Mouse (Mus musculus) liver (tissue): ENCODE results near the gene Cygb.

Source experiments
- DNase-seq: peaks from one replicate; pipeline ENCODE4 v3.0.0-alpha.2; 2020; ENCODE audit warnings: mixed read lengths

Gene Cygb

DNA sequence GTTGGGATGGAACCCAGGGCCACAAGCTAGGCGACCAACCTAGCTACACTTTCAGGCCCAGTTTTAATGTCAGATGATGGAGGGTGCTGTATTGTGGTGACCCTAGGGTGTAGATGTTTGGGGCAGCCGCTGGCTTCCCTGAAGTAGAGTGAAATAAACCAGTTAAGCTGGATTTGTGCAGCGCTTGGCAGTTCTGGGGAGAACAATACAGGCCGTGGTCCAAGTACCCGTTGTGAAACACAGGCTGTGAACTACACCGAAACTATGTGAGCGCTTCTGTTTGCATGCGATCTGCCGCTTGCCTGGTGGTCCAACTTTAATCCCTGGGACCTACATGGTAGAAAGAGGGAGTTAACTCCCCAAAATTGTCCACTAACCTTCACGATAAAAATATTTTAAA lies 21.2 kb downstream of the Cygb start:
- no peak for DNase-seq

DNA sequence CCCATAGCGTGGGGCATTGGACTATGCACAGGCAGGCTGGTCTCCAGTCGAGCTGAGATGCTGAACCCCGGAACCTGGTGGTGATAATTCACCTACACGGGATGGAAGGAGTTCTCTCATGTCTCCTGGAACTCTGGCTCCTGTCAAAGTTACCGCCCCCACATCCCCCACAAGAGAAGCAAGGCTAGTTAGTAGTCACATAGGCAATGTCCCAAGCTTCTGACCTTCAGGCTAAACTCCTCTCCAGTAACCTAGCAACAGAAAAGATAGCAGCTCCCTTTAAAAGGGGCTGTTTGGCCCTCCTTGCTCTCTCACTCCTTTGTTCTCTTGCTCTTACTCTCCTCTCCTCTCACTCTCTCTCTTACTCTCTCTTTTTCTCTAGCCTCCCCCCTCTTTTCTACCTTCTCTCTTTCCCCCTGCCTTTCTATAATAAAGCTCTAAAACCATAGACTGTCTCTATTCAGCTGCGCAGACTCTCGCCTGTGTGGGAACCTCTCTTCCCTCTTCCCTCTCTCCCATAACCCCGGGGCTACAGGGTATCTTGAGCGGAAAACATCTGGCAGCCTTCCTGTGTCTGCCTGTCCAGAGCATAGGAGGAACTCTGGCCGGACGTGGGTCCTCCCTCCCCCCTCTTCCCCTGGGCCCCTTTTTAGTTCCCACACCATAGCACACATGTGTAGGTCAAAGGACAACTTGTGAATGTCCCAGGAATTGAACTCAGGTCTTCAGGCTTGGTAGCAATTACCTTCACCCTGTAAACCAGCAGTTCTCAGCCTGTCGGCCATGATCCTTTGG lies 23.7 kb downstream of the Cygb start:
- DNase-seq, result no peak

DNA sequence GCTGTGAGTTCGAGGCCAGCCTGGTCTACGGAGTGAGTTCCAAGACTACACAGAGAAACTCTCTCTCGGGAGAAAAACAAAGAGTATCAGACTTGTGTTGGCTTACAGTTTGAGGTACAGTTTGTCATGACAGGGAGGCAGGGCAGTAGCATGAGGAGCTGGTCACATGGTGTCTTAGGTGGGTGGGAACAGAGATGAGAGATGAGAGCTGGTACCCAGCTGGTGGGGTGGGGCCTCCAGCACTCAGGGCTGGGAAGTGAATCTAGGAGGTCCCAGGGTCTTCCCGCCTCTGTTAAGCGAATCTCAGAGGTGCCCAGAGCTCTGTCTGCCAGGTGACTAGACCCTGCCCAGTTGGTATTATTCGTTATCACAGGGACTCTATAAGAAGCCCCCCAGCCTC lies 24.6 kb downstream of the Cygb start:
- no peak for DNase-seq

DNA sequence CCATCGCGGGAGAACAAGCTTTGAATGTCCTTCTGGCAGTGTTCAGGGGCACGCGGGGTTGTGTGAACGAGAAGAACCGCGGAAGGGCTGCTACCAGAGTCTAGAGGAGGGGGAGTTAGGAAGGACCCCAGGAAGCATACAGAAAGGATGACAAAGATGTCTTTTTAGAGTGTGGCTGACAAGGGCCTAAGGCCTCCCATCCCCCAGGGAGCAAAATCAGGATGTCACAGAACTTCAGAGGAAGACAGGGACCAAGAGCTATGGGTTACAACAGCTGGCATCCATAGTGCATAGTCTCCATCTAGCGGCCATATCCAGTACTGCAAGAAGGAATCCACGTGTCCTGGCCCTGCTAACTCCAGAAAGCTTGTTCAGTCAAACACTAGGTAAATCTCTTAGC lies 25.4 kb downstream of the Cygb start:
- peak; percentile 84 for DNase-seq

DNA sequence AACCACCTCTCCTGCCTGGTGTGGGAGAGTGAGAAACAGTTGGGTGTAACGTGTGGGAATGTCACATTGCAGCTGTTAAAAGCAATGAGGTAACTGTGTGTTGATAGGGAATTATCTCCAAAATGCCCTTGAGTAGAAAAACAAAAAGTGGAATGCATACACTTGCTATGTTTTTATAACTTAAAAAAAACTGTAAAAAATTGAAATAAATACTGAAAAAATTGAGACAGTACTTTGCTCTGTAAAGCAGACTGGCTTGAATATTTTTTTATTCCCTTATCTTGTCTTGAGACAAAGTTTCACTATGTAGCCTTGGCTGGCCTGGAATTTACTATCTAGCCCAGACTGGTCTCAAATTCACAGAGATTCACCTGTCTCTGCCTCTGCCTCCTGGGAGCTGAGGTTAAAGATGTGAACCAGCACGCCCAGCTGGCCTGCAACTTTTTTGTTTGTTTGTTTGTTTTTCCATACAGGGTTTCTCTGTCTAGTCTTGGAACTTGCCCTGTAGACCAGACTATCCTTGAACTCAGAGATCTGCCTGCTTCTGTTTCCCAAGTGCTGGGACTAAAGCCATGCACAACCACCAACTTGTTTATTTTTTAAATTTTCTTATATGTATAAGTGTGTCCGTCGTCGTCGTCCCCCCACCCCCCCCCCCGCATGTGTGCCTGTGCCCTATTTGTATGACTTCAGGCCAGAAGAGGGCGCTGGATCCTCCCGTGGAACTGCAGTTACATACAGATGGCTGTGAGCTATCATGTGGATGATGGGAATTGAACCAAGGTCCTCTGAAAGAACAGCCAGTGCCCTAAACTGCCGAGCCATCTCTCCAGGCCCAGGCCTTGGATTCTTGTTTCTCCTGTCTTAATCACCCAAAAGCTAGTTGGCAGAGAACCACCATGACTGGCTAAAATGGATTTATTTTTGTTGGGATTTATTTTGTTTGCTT lies 26.8 kb downstream of the Cygb start:
- peak; percentile 70 for DNase-seq

GRCm38 (mm10) chr11:116626299-116627071 lies 27.6 kb downstream of the Cygb start, which contains the start of gene Rhbdf2:
Gene Rhbdf2 (minus strand): TSS chr11:116627019.
- DNase-seq, result no peak

DNA sequence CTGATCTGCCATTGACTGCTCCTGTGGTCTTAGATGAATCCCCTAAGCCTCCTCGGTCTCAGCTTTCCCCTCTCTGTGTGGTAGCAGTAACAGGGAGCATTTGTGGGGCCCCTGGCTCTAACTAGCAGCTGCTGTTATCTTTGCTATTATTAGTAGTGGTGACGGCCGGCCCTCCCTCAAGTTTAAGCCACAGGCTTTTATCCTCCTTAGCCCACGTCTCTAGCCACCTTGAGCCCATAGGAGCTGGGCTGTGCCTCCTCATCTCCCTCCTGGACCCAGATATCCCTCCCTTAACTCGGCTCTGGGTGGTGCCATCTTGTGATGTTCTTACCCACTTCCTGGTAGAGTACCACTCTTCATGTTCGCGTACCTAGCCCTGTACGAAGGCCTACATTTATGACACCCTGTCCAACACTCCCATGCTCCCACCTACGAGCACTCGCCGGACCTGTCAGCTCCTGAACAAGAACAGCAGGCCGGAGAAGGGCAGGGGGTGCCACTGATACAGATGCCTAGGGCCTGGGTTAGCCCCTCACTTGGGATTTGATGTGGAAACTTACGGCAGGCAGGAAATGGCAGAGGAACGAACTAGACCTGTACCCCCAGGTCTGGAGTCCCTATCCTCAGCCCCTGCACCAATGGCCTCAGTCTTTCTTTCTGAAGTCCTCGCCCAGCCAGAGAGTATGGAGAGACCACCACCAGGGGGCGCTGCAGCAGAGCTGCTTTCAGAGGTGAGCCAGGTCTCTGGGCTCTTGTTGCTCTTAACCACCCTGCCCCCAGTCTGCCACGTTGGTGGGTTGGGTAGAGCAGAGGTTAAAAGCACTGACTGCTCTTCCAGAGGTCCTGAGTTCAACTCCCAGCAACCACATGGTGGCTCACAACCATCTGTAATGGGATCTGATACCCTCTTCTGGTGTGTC lies 28.8 kb downstream of the Cygb start:
- peak; percentile 89 for DNase-seq

DNA sequence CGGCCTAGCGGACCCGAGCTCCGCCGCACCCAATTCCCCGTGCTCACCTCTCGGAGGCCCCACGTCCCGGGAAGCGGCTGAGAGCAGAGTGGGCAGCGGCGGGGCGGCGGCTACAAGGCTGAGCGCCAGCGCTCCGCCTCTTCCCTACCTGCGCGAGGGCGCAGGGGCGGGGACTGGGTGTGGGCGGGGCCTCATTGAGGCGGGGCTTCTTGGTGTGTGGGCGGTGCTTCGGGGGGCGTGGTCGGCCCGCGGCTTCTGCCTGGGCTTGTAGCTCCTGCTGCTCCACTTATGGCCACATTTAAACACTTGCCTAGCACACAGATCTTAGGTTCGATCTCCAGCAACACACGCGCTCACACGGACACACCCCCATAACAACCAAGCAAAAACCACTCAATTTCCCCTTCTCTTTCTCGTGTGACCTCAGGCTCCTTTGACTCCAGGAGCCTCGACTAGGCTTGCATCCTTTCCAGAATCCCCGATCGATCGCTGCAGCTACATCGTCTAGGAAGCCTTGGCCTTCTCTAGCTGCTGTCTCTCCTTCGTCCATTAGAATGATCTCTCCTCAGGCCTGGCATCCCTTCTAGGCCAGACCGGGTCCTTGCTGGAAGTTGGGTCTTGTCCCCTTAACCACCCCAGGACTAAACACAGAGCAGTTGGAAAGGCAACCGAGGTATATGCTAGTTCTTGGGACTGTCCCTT lies 29.8 kb downstream of the Cygb start:
- peak; percentile 94 for DNase-seq

DNA sequence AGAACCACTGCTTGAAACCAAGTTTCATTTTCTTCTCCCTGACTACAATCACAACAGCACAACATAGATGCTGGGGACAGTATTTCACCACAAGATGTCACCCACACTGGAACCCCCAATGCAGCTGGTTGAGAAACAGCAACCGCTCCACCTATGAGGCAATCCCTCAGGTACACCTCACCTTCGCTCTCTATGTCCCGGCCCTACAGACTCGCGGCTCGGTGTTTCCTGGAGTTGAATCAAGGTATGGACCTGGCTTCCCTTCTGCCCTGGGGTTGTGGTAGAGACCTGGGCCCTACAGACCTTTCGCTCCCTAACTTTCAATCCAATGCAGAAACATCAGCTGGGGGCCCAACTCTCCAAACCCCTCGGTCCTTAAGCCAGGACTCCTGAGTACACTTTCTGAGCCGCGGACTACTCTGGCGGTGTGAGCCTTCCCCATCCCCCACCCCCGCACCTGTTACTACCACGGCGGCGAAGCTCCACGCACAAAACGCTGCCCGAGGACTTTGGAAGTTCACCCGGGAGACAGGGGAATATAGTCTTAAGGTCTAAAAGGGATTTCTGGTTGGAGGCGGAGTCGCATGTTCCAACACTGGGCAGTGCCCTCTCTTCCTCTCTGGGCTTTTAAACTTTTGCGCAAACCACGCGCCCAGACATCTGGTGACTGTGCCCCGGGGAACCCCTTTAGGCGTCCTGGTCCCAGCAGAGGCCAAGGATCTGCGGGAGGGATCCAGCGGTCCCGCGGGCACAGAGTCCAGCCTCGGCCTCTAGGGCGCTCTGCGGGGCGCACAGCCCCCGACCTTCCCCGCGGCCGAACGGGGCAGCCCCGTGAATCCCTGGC lies 30.6 kb downstream of the Cygb start:
- DNase-seq, result peak; percentile 52

DNA sequence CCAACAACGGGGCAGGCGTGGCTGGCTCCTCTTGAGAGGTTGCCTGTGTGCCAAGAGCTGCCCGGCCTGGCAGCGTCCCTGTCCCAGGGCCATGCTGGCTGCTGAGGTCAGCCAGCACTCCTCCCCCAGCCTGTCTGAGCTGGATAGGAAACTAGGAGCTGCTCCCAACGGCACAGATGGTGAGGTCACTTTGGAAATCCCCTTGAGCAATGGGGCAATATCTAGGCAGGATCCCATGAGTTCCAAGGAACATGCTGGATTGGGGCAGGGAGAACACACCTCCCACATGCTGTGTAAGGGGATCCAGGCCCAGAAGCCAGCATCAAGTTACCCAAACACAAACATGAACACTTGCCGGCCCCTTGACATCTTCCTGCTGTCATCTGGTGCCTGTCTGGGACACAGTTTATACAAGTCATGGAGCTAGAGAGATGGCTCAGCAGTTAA lies 32.8 kb downstream of the Cygb start:
- DNase-seq, result no peak

GRCm38 (mm10) chr11:116620559-116621253 lies 33.4 kb downstream of the Cygb start:
- DNase-seq, result peak; percentile 63

- peak; percentile 84 for DNase-seq
Observed at GRCm38 (mm10) chr11:116620073-116620472, 34.0 kb downstream of the Cygb start.

GRCm38 (mm10) chr11:116619561-116619960 lies 34.6 kb downstream of the Cygb start:
- DNase-seq, result no peak

GRCm38 (mm10) chr11:116619156-116619555 lies 35.0 kb downstream of the Cygb start:
- no peak for DNase-seq

DNA sequence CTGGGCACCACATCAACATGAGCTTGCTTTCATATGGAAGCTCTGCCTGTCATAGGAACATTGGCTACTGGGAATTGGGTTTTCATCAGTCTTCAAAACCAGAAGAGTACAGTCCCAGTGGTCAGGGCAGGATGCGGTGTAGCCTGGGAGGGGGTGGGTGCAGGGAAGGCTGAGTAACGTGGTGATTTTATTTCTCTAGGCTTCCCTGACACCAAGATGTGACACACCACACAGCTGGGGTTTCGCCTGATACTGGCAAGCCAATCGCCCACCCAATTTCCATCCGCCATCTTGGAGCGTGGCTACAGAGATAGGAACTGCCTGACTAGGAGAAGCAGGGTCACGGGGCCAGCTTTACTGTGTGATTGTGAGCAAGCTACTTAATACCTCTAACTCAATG lies 35.4 kb downstream of the Cygb start:
- peak; percentile 59 for DNase-seq

DNA sequence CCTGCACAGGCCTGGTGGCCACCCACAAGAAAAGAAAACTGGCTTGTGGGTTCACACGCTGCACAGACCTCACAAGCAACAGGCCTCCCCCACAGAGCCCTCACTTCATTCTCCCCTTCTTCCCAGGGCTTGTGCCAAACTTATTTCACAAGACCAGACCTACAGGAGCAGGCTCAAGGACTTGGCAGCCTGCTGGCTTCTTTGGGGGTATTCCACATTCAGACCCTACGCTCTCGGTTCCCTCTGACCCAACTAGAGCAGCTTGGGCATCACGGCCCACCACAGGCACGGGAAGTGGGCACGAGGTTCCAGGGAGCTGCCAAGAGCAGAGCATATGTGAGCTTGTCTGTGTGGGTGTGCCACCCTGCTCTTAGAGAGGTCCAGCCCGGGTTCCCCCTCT lies 36.5 kb downstream of the Cygb start:
- no peak for DNase-seq

DNA sequence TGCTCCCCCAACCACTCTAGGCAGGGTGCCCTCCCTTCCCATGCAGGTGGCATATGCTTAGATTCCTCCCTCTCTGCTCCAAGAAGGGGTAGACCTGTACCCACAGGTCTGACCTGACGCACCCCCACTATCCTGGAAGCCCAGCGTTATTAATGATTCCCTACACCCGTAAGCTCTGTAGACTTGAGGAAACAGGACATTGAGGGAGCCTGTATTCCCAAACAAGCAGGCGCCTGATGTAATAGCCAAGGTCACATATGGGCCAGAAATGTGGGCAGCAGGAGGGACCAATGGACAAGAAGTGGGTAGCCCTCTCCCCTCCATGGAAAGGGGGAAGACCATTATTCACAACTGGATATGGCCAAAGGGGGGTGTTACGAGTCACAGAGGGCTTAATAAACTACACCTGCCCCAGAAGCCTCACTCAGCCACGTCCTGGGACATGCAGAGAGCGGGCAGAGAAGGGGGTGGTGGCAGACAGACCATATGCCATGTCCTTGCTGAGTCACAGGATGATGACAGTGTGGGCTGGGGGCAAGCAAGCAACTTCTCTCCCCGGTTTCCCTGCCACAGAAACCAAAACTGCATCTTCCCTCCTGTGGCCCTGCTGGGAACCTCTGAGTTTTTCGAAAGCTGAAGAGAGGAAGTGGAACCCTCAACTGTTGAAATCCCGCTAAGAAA lies 37.5 kb downstream of the Cygb start:
- no peak for DNase-seq

- peak; percentile 89 for DNase-seq
Observed at GRCm38 (mm10) chr11:116615735-116616437, 38.2 kb downstream of the Cygb start.
